Mouse (Mus musculus): ENCODE data around the gene Pi4kb. TPM values are rescaled to one million over a fixed set of nuclear protein-coding genes. Genes with fewer than 3 reads are reported as not detected.

The Pi4kb gene
- total and polyA plus RNA-seq, 3 experiments: 24.0 to 39.2 (median 30.7) TPM

- peaks cover 4 to 7% of the 10 kb centered on the region in 2 experiments; a peak in 2 of 4 replicates for H3K4me1 ChIP-seq (ENCODE audit: control insufficient read depth in 1 of 2, insufficient read depth in 2 of 2)
- H3K27ac ChIP-seq (ENCODE audit: insufficient read depth, low read depth): no peak overlapping the region
- H3K79me2 ChIP-seq (replicated peaks; ENCODE audit: control insufficient read depth, extremely low read depth, insufficient read depth, poor library complexity, severe bottlenecking): no peaks in the 10 kb centered on the region; the same call in 1 of the 2 replicates
- in situ Hi-C loops (cut with MboI; ENCODE audit: low pct_ligation_motif_present, low pct_unique_long_range_greater_than_20kb, low sequenced_read_pairs) (loop anchor here (5.0 kb wide), 1 partner anchor 82 kb away; no protein-coding TSS in a partner anchor), dilution Hi-C loops (cut with MboI; ENCODE audit: extremely low pct_ligation_motif_present, extremely low pct_unique_long_range_greater_than_20kb, low sequenced_read_pairs) (no loop called here)
- no peak for DNase-seq (ENCODE audit: extremely low read depth)
- H3K9me3 ChIP-seq (replicated peaks; ENCODE audit: low read length): no peaks in the 10 kb centered on the region
- H3K9ac ChIP-seq (ENCODE audit: insufficient read depth, low read depth): no peak overlapping the region
- H3K4me2 ChIP-seq (ENCODE audit: insufficient read depth, low read depth, poor library complexity, severe bottlenecking): no peak overlapping the region
- TF ChIP-seq RCOR1 (conservative IDR thresholded peaks at IDR 0.05; ENCODE audit: low read depth, low read length): no peak
- no peak for TF ChIP-seq POLR2AphosphoS2 (IDR thresholded peaks at IDR 0.05; ENCODE audit: low read depth, low read length)
- TF ChIP-seq PAX5 (IDR thresholded peaks at IDR 0.05; ENCODE audit: low read length): no peak
- no peak for TF ChIP-seq MAFK (IDR thresholded peaks at IDR 0.05; ENCODE audit: insufficient replicate concordance, low read length)
- TF ChIP-seq CHD2 (IDR thresholded peaks at IDR 0.05; ENCODE audit: low read length): no peak
- TF ChIP-seq E2F4 (IDR thresholded peaks at IDR 0.05; ENCODE audit: insufficient replicate concordance, low read depth, low read length): no peak
- TF ChIP-seq MEF2A (IDR thresholded peaks at IDR 0.05; ENCODE audit: borderline replicate concordance, low read depth, low read length): no peak
- H3K36me3 ChIP-seq (replicated peaks in 1 of 2; ENCODE audit: control insufficient read depth in 1 of 2, insufficient read depth in 1 of 2, low read length in 1 of 2): peaks cover 45 to 93% of the 10 kb centered on the region in 2 experiments
- no peak overlapping the region for H3K4me3 ChIP-seq (replicated peaks in 1 of 3; ENCODE audit: low read depth in 2 of 3, low read length in 2 of 3, poor library complexity in 1 of 3)
- H3K27me3 ChIP-seq (replicated peaks): no peaks in the 10 kb centered on the region
These were observed 9.8 kb downstream of the Pi4kb start for GRCm38 (mm10) chr3:94984312-94984711.

DNA sequence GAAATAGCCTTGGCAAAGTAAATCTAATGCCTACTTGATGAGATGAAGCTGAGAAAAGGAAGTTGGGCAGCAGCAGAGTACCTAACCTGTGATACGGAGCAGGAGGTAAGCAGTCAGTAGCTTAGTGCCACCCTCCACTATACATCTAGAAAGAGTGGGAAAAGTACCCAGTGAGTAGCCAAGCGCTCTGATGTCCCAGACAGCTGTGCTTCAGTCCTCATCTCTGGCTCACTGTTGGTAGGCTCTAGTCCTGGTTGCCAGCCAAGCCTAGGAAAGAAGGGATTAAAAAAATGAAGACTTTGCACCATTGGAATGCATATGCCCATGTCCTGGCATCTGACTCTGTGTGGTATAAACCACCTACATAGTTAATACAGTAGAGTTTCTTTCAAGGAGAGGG is 11.0 kb downstream of the Pi4kb start:
- H3K9ac ChIP-seq (ENCODE audit: insufficient read depth, low read depth): no peak overlapping the region
- H3K79me2 ChIP-seq (replicated peaks; ENCODE audit: control insufficient read depth, extremely low read depth, insufficient read depth, poor library complexity, severe bottlenecking): no peaks in the 10 kb centered on the region; the same call in 1 of the 2 replicates
- in situ Hi-C loops (cut with MboI; ENCODE audit: low pct_ligation_motif_present, low pct_unique_long_range_greater_than_20kb, low sequenced_read_pairs) (no loop called here), dilution Hi-C loops (cut with MboI; ENCODE audit: extremely low pct_ligation_motif_present, extremely low pct_unique_long_range_greater_than_20kb, low sequenced_read_pairs) (no loop called here)
- no peak for DNase-seq (ENCODE audit: extremely low read depth)
- H3K4me2 ChIP-seq (ENCODE audit: insufficient read depth, low read depth, poor library complexity, severe bottlenecking): no peak overlapping the region
- no peak overlapping the region for H3K27ac ChIP-seq (ENCODE audit: insufficient read depth, low read depth)
- no peaks in the 10 kb centered on the region for H3K27me3 ChIP-seq (replicated peaks)
- no peak overlapping the region for H3K4me3 ChIP-seq (replicated peaks in 1 of 3; ENCODE audit: low read depth in 2 of 3, low read length in 2 of 3, poor library complexity in 1 of 3)
- peaks cover 4% of the 10 kb centered on the region in 2 experiments; a peak in 2 of 4 replicates for H3K4me1 ChIP-seq (ENCODE audit: control insufficient read depth in 1 of 2, insufficient read depth in 2 of 2)
- TF ChIP-seq NRF1 (IDR thresholded peaks at IDR 0.05; ENCODE audit: low read depth, low read length): no peak
- TF ChIP-seq NELFE (IDR thresholded peaks at IDR 0.05; ENCODE audit: low read depth, low read length): no peak
- TF ChIP-seq ELF1 (IDR thresholded peaks at IDR 0.05; ENCODE audit: low read depth, low read length): no peak
- no peak for TF ChIP-seq MAFK (IDR thresholded peaks at IDR 0.05; ENCODE audit: insufficient replicate concordance, low read length)
- no peak for TF ChIP-seq MEF2A (IDR thresholded peaks at IDR 0.05; ENCODE audit: borderline replicate concordance, low read depth, low read length)
- TF ChIP-seq ZMIZ1 (IDR thresholded peaks at IDR 0.05; ENCODE audit: low read depth, low read length): no peak
- TF ChIP-seq CHD1 (IDR thresholded peaks at IDR 0.05; ENCODE audit: low read depth, low read length): no peak
- TF ChIP-seq JUND (conservative IDR thresholded peaks at IDR 0.05; ENCODE audit: low read depth, low read length): no peak
- TF ChIP-seq CHD2 (IDR thresholded peaks at IDR 0.05; ENCODE audit: low read length): no peak
- TF ChIP-seq HCFC1 (IDR thresholded peaks at IDR 0.05; ENCODE audit: low read depth, low read length): no peak
- TF ChIP-seq ZKSCAN1 (IDR thresholded peaks at IDR 0.05; ENCODE audit: borderline replicate concordance, low read depth, low read length): no peak
- no peak for TF ChIP-seq EP300 (IDR thresholded peaks at IDR 0.05; ENCODE audit: low read length)
- TF ChIP-seq MXI1 (IDR thresholded peaks at IDR 0.05; ENCODE audit: low read depth, low read length): no peak
- no peak for TF ChIP-seq TCF12 (IDR thresholded peaks at IDR 0.05; ENCODE audit: low read depth, low read length)
- TF ChIP-seq GABPA (IDR thresholded peaks at IDR 0.05; ENCODE audit: insufficient replicate concordance, low read depth, low read length): no peak
- TF ChIP-seq ZC3H11A (IDR thresholded peaks at IDR 0.05; ENCODE audit: low read depth, low read length): no peak
- peaks cover 41 to 96% of the 10 kb centered on the region in 2 experiments for H3K36me3 ChIP-seq (replicated peaks in 1 of 2; ENCODE audit: control insufficient read depth in 1 of 2, insufficient read depth in 1 of 2, low read length in 1 of 2)
- H3K9me3 ChIP-seq (replicated peaks; ENCODE audit: low read length): no peaks in the 10 kb centered on the region

Measured in CH12.LX (cell line).